Mouse (Mus musculus): ENCODE results near the gene Zfp292. TPM values are rescaled to one million over a fixed set of nuclear protein-coding genes. Genes with fewer than 3 reads are reported as not detected.
A peak's percentile ranks its signal among the peaks of the same experiment; 100 is the strongest.

Zfp292 gene
- polyA plus RNA-seq, 1 experiment = 5.7 TPM

- no peak overlapping the region for H3K27ac ChIP-seq (replicated peaks; ENCODE audit: low read depth, low read length)
- no peak overlapping the region for H3K4me3 ChIP-seq (ENCODE audit: insufficient read depth, low read depth, low read length)
- H3K4me1 ChIP-seq (ENCODE audit: control insufficient read depth, insufficient read depth, insufficient read length, low read length) = no peaks in the 10 kb centered on the region
These were observed 7.0 kb upstream of the Zfp292 start for GRCm38 (mm10) chr4:34889812-34890185.

GRCm38 (mm10) chr4:34889101-34889811 lies 6.5 kb upstream of the Zfp292 start:
- Histone ChIP-seq H3K4me3 (ENCODE audit: insufficient read depth, low read depth, low read length) (no peak overlapping the region), H3K4me1 (ENCODE audit: control insufficient read depth, insufficient read depth, insufficient read length, low read length) (no peaks in the 10 kb centered on the region)

GRCm38 (mm10) chr4:34887295-34887694 lies 4.5 kb upstream of the Zfp292 start:
- peak overlapping the region; percentile 78 for H3K4me3 ChIP-seq (ENCODE audit: insufficient read depth, low read depth, low read length)
- no peaks in the 10 kb centered on the region for H3K4me1 ChIP-seq (ENCODE audit: control insufficient read depth, insufficient read depth, insufficient read length, low read length)
- H3K27ac ChIP-seq (replicated peaks; ENCODE audit: low read depth, low read length) = no peak overlapping the region

More at GRCm38 (mm10) chr4:34889101-34889811, 6.5 kb upstream of the Zfp292 start:
- H3K27ac ChIP-seq (replicated peaks; ENCODE audit: low read depth, low read length) = no peak overlapping the region

GRCm38 (mm10) chr4:34886490-34887111 lies 3.8 kb upstream of the Zfp292 start:
- H3K4me3 ChIP-seq (ENCODE audit: insufficient read depth, low read depth, low read length) = peak overlapping the region; percentile 78
- no peaks in the 10 kb centered on the region for H3K4me1 ChIP-seq (ENCODE audit: control insufficient read depth, insufficient read depth, insufficient read length, low read length)

GRCm38 (mm10) chr4:34885631-34886351 lies 3.0 kb upstream of the Zfp292 start:
- Histone ChIP-seq H3K4me3 (ENCODE audit: insufficient read depth, low read depth, low read length) (peak overlapping the region; percentile 78), H3K27ac (replicated peaks; ENCODE audit: low read depth, low read length) (0 out of 2 replicates have a peak overlapping the region, but pooled peaks have one; percentile 15), H3K4me1 (ENCODE audit: control insufficient read depth, insufficient read depth, insufficient read length, low read length) (peaks cover 3% of the 10 kb centered on the region; the same call in 1 of the 2 replicates)

More at GRCm38 (mm10) chr4:34886490-34887111, 3.8 kb upstream of the Zfp292 start:
- H3K27ac ChIP-seq (replicated peaks; ENCODE audit: low read depth, low read length) = 0 out of 2 replicates have a peak overlapping the region, but pooled peaks have one; percentile 15

- peak overlapping the region; percentile 82 for H3K27ac ChIP-seq (replicated peaks; ENCODE audit: low read depth, low read length)
- H3K4me1 ChIP-seq (ENCODE audit: control insufficient read depth, insufficient read depth, insufficient read length, low read length) = peaks cover 3% of the 10 kb centered on the region
- peak overlapping the region; percentile 93 for H3K4me3 ChIP-seq (ENCODE audit: insufficient read depth, low read depth, low read length)
These were observed 738 bp upstream of the Zfp292 start for GRCm38 (mm10) chr4:34883366-34884029.

- H3K4me1 ChIP-seq (ENCODE audit: control insufficient read depth, insufficient read depth, insufficient read length, low read length) = peaks cover 3% of the 10 kb centered on the region
These were observed 430 bp downstream of the Zfp292 start for GRCm38 (mm10) chr4:34882291-34882769.

GRCm38 (mm10) chr4:34881851-34882250 lies 909 bp downstream of the Zfp292 start:
- Histone ChIP-seq H3K4me3 (ENCODE audit: insufficient read depth, low read depth, low read length) (peak overlapping the region; percentile 93), H3K4me1 (ENCODE audit: control insufficient read depth, insufficient read depth, insufficient read length, low read length) (peaks cover 4% of the 10 kb centered on the region), H3K27ac (replicated peaks; ENCODE audit: low read depth, low read length) (no peak overlapping the region)

More at GRCm38 (mm10) chr4:34882291-34882769, 430 bp downstream of the Zfp292 start:
- H3K27ac ChIP-seq (replicated peaks; ENCODE audit: low read depth, low read length) = peak overlapping the region; percentile 56
- H3K4me3 ChIP-seq (ENCODE audit: insufficient read depth, low read depth, low read length) = peak overlapping the region; percentile 93

- Histone ChIP-seq H3K27ac (replicated peaks; ENCODE audit: low read depth, low read length) (no peak overlapping the region), H3K4me3 (ENCODE audit: insufficient read depth, low read depth, low read length) (peak overlapping the region; percentile 9; the same call in 1 of the 2 replicates), H3K4me1 (ENCODE audit: control insufficient read depth, insufficient read depth, insufficient read length, low read length) (peaks cover 5% of the 10 kb centered on the region)
These were observed 1.7 kb downstream of the Zfp292 start for GRCm38 (mm10) chr4:34880921-34881650.

GRCm38 (mm10) chr4:34874234-34874633 lies 8.5 kb downstream of the Zfp292 start:
- no peak overlapping the region for H3K4me3 ChIP-seq (ENCODE audit: insufficient read depth, low read depth, low read length)
- peaks cover 13% of the 10 kb centered on the region for H3K4me1 ChIP-seq (ENCODE audit: control insufficient read depth, insufficient read depth, insufficient read length, low read length)
- no peak overlapping the region for H3K27ac ChIP-seq (replicated peaks; ENCODE audit: low read depth, low read length)

- Histone ChIP-seq H3K4me1 (ENCODE audit: control insufficient read depth, insufficient read depth, insufficient read length, low read length) (peaks cover 13% of the 10 kb centered on the region), H3K27ac (replicated peaks; ENCODE audit: low read depth, low read length) (no peak overlapping the region), H3K4me3 (ENCODE audit: insufficient read depth, low read depth, low read length) (no peak overlapping the region)
These were observed 9.8 kb downstream of the Zfp292 start for GRCm38 (mm10) chr4:34872896-34873495.

- Histone ChIP-seq H3K4me3 (ENCODE audit: insufficient read depth, low read depth, low read length) (no peak overlapping the region), H3K27ac (replicated peaks; ENCODE audit: low read depth, low read length) (no peak overlapping the region), H3K4me1 (ENCODE audit: control insufficient read depth, insufficient read depth, insufficient read length, low read length) (peaks cover 11% of the 10 kb centered on the region)
These were observed 12.9 kb downstream of the Zfp292 start for GRCm38 (mm10) chr4:34869813-34870212.

- Histone ChIP-seq H3K4me1 (ENCODE audit: control insufficient read depth, insufficient read depth, insufficient read length, low read length) (peaks cover 13% of the 10 kb centered on the region), H3K4me3 (ENCODE audit: insufficient read depth, low read depth, low read length) (no peak overlapping the region), H3K27ac (replicated peaks; ENCODE audit: low read depth, low read length) (no peak overlapping the region)
These were observed 21.3 kb downstream of the Zfp292 start for GRCm38 (mm10) chr4:34861438-34861837.

GRCm38 (mm10) chr4:34859416-34859815 lies 23.3 kb downstream of the Zfp292 start:
- Histone ChIP-seq H3K27ac (replicated peaks; ENCODE audit: low read depth, low read length) (no peak overlapping the region), H3K4me1 (ENCODE audit: control insufficient read depth, insufficient read depth, insufficient read length, low read length) (peaks cover 13% of the 10 kb centered on the region), H3K4me3 (ENCODE audit: insufficient read depth, low read depth, low read length) (no peak overlapping the region)

Data from brown adipose tissue, adult 24 weeks (tissue).